Mouse (Mus musculus) adrenal gland, adult (tissue): ENCODE measurements around the gene Zfp661.

ENCODE experiments used
- DNase-seq, 2 experiments: peaks; one replicate each; pipeline ENCODE4 v3.0.0; 2022 to 2023; ENCODE audit warnings: low spot score in 1 of 2; ENCODE audit not compliant: inconsistent age in 2 of 2

Gene Zfp661

GRCm38 (mm10) chr2:127559070-127559966 is 27.6 kb downstream of the Zfp661 start:
- DNase-seq = peak; percentile 72 to 91

- no peak for DNase-seq
These were observed 35.8 kb downstream of the Zfp661 start for GRCm38 (mm10) chr2:127551078-127551477.

GRCm38 (mm10) chr2:127550446-127550845 is 36.4 kb downstream of the Zfp661 start:
- no peak for DNase-seq

- no peak for DNase-seq
These were observed 37.2 kb downstream of the Zfp661 start for GRCm38 (mm10) chr2:127549711-127550110.

- DNase-seq = no peak
These were observed 38.4 kb downstream of the Zfp661 start for GRCm38 (mm10) chr2:127548342-127549074.

GRCm38 (mm10) chr2:127541697-127542096 is 45.2 kb downstream of the Zfp661 start:
- DNase-seq = no peak

- DNase-seq = no peak
These were observed 45.7 kb downstream of the Zfp661 start, which contains the start of gene Prom2 for GRCm38 (mm10) chr2:127541185-127541584. Gene Prom2, minus strand, starts transcription at chr2:127541467.

- DNase-seq = peak in 1 of 2 experiments; percentile 47
These were observed 47.4 kb downstream of the Zfp661 start for GRCm38 (mm10) chr2:127539494-127539893.

- peak; percentile 30 to 82 for DNase-seq
These were observed 49.3 kb downstream of the Zfp661 start for GRCm38 (mm10) chr2:127537548-127537947.

GRCm38 (mm10) chr2:127535363-127535762 is 51.5 kb downstream of the Zfp661 start:
- no peak for DNase-seq

- peak in 1 of 2 experiments; percentile 60 for DNase-seq
These were observed 54.5 kb downstream of the Zfp661 start for GRCm38 (mm10) chr2:127532379-127532778.

- no peak for DNase-seq
These were observed 55.3 kb downstream of the Zfp661 start for GRCm38 (mm10) chr2:127531592-127531991.

- DNase-seq = no peak
These were observed 56.5 kb downstream of the Zfp661 start for GRCm38 (mm10) chr2:127530418-127530817.

GRCm38 (mm10) chr2:127525004-127525775 is 61.7 kb downstream of the Zfp661 start:
- DNase-seq = no peak
